Mouse (Mus musculus): ENCODE measurements around the gene Efcab6. TPM values are rescaled to one million over a fixed set of nuclear protein-coding genes. Genes with fewer than 3 reads are reported as not detected.

The Efcab6 gene
- total RNA-seq, 2 experiments from 2014 or later: 4.4 to 5.7 TPM

Other genes starting within 250 kb of the Efcab6 start
- gene Sult4a1, start 40.4 kb upstream of the Efcab6 start, total RNA-seq (2021): 100 to 1,000 TPM; 339 to 348 TPM
- not detected for gene Pnpla5, start 57.8 kb upstream of the Efcab6 start, total RNA-seq (2021)
- gene Pnpla3, start 102.5 kb upstream of the Efcab6 start, total RNA-seq (2021): 10 to 100 TPM in 1 of 2 experiments, 1 to 10 TPM in 1; 9.2 to 11.3 TPM
- 10 to 100 TPM; 88.3 to 89.8 TPM for gene Samm50, start 126.9 kb upstream of the Efcab6 start, total RNA-seq (2021)
- 10 to 100 TPM; 56.7 to 57.8 TPM for gene Parvb, start 166.7 kb upstream of the Efcab6 start, total RNA-seq (2021)